Mouse (Mus musculus) megakaryocyte, embryonic 14.5 days (primary cell): Measurements from ENCODE around the gene Anapc16.

ENCODE experiments used
- FLI1 ChIP-seq: IDR thresholded peaks from 2 replicates; pipeline ENCODE4 v1.6.1; 2012; ENCODE audit warnings: low read length, inconsistent platforms, mixed read lengths
- GATA1 ChIP-seq: IDR thresholded peaks from 3 replicates; pipeline ENCODE4 v1.6.1; 2012; ENCODE audit warnings: mixed read lengths, low read length, inconsistent platforms, borderline replicate concordance

GRCm38 (mm10) chr10:59978873-59979743 is 23.8 kb downstream of the Anapc16 start:
- no peak for TF ChIP-seq FLI1
- no peak for TF ChIP-seq GATA1
